Mouse (Mus musculus): ENCODE measurements around the gene Cela1. TPM values are rescaled to one million over a fixed set of nuclear protein-coding genes. Genes with fewer than 3 reads are reported as not detected.
A peak's percentile ranks its signal among the peaks of the same experiment; 100 is the strongest.

Cela1 gene
- total RNA-seq (2014; rRNA removed) (2.0 TPM in 1 of 2 replicates, not detected in the other), polyA plus RNA-seq (2015; fragmentation: Nextera tagmentation; extraction: Ambion mirVana) (2.0 TPM in 2 replicates)

DNA sequence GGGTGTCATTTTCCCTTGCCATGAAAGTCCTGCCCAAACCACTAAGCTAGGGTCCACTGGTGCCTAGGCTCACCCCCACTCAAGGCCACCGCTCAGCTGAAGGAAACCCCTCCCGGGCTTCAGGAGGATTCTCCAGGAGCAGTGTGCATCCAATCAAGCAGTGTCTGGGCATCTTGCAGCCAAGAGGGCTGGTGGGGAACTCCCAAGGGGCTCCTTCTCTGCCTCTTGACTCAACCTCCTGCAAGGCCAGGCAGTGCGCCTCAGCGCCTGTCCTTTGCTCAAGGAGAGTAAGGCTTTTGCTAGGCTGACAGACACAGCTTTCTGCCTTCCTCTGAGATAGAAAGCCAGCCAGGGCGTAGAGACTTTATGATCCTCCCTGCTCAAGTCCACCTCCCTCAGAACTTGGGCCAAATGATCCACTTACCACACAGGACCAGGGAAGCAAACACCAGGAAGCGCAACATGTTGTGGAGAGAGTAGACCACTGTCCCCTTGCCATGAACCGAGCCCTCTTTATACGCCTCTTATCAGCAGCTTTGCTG lies at the start of gene Cela1:
Cela1 (minus strand) TSS at position 492 of the 542 bp plus-strand sequence.
- DNase-seq (ENCODE audit: low spot score) (no peak), ATAC-seq (ENCODE audit: low FRiP score) (no peak)
- no peaks in the 10 kb centered on the region for H3K27me3 ChIP-seq (ENCODE audit: insufficient read depth, low read length)
- H3K27ac ChIP-seq (ENCODE audit: low read depth, low read length): no peak within 1 kb of the TSS
- H3K36me3 ChIP-seq (ENCODE audit: insufficient read depth, low read length): no peaks in the 10 kb centered on the region
- no peak within 1 kb of the TSS for H3K4me2 ChIP-seq (ENCODE audit: low read depth, low read length, poor library complexity, severe bottlenecking)
- no peaks in the 10 kb centered on the region for H3K4me1 ChIP-seq (ENCODE audit: insufficient read depth, low read length)
- H3K9me3 ChIP-seq (ENCODE audit: low read length): peaks cover 4% of the 10 kb centered on the region
- H3K9ac ChIP-seq (replicated peaks; ENCODE audit: low read length, poor library complexity, severe bottlenecking): no peak within 1 kb of the TSS
- 84% methylated on average over 8 of the region's 8 CpGs for WGBS
- no peak for TF ChIP-seq CTCF (IDR thresholded peaks at IDR 0.05)
- no peak within 1 kb of the TSS for H3K4me3 ChIP-seq (ENCODE audit: low read depth, low read length)

DNA sequence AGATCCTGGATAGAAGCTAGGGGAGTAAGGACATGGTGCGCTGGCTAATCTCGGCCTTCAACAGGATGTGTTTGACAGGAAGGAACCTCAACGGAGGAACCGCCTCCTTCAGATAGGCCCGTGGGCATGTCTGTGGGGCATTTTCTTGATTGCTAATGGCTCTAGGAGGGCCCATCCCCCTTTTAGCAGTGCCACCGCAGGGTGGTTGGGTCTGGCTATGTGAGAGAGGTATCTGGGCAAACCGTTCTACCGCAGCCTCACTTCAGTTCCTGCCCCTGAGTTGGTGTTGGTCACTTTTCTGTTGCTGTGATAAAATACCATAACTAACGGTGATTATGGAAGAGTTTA lies 48.2 kb upstream of the Cela1 start:
- DNase-seq (ENCODE audit: low spot score) (no peak), ATAC-seq (ENCODE audit: low FRiP score) (no peak)
- H3K4me1 ChIP-seq (ENCODE audit: insufficient read depth, low read length): no peaks in the 10 kb centered on the region
- no peak overlapping the region for H3K9ac ChIP-seq (replicated peaks; ENCODE audit: low read length, poor library complexity, severe bottlenecking)
- H3K4me2 ChIP-seq (ENCODE audit: low read depth, low read length, poor library complexity, severe bottlenecking): no peak overlapping the region
- H3K4me3 ChIP-seq (ENCODE audit: low read depth, low read length): no peak overlapping the region
- 86% methylated on average over 9 of the region's 9 CpGs for WGBS
- no peaks in the 10 kb centered on the region for H3K9me3 ChIP-seq (ENCODE audit: low read length)
- no peak for TF ChIP-seq CTCF (IDR thresholded peaks at IDR 0.05)
- H3K36me3 ChIP-seq (ENCODE audit: insufficient read depth, low read length): no peaks in the 10 kb centered on the region
- H3K27ac ChIP-seq (ENCODE audit: low read depth, low read length): no peak overlapping the region
- peaks cover under 1% of the 10 kb centered on the region; the same call in 1 of the 2 replicates for H3K27me3 ChIP-seq (ENCODE audit: insufficient read depth, low read length)

DNA sequence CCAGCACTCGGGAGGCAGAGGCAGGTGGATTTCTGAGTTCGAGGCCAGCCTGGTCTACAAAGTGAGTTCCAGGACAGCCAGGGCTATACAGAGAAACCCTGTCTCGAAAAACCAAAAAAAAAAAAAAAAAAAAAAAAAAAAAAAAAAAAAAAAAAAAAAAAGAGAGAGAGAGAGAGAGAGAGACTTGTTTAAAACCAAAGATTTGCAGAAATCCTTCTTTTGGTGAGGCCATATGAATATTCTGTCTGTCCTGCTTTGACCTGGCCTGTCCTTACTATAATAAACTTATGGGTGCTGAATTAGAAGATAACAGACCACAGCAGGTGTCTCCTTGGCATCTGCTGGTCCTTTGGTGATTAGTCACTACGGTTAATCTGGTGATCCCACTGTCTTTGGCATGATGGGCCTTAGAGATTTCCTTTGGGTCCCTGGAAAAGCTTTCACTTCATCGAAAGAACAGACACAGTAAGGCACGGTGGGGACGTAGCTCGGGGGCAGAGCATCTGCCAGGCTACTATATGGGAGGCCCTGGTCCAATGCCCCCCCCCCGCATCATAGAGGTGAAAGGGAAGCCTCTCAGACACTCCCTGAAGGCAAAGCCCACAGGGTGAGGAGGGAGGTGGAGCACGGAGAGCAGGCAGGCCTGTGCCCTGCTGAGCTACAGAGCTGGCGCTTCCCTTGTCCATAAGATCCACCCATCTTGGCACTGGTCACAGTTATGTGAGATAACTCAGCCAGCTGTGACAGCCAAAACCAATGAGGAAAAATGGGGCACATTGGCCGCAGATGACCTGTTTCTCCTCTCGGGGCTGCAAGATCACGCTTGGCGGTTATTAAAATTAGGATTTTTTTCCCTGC lies 47.6 kb upstream of the Cela1 start:
- no peak for TF ChIP-seq CTCF (IDR thresholded peaks at IDR 0.05)
- Histone ChIP-seq H3K36me3 (ENCODE audit: insufficient read depth, low read length) (no peaks in the 10 kb centered on the region), H3K9ac (replicated peaks; ENCODE audit: low read length, poor library complexity, severe bottlenecking) (no peak overlapping the region), H3K4me2 (ENCODE audit: low read depth, low read length, poor library complexity, severe bottlenecking) (no peak overlapping the region), H3K27ac (ENCODE audit: low read depth, low read length) (no peak overlapping the region), H3K4me3 (ENCODE audit: low read depth, low read length) (no peak overlapping the region), H3K27me3 (ENCODE audit: insufficient read depth, low read length) (peaks cover 7% of the 10 kb centered on the region; the same call in 1 of the 2 replicates), H3K4me1 (ENCODE audit: insufficient read depth, low read length) (no peaks in the 10 kb centered on the region), H3K9me3 (ENCODE audit: low read length) (no peaks in the 10 kb centered on the region)
- 78% methylated on average over 14 of the region's 15 CpGs for WGBS
- no peak for ATAC-seq (ENCODE audit: low FRiP score)
- peak; percentile 36 for DNase-seq (ENCODE audit: low spot score)

- peaks cover 31% of the 10 kb centered on the region for H3K27me3 ChIP-seq (ENCODE audit: insufficient read depth, low read length)
- ATAC-seq (ENCODE audit: low FRiP score) (no peak), DNase-seq (ENCODE audit: low spot score) (no peak)
- H3K9ac ChIP-seq (replicated peaks; ENCODE audit: low read length, poor library complexity, severe bottlenecking): no peak overlapping the region
- no peaks in the 10 kb centered on the region for H3K36me3 ChIP-seq (ENCODE audit: insufficient read depth, low read length)
- no peak overlapping the region for H3K4me2 ChIP-seq (ENCODE audit: low read depth, low read length, poor library complexity, severe bottlenecking)
- 40% methylated on average over 5 of the region's 5 CpGs for WGBS
- no peaks in the 10 kb centered on the region for H3K4me1 ChIP-seq (ENCODE audit: insufficient read depth, low read length)
- H3K27ac ChIP-seq (ENCODE audit: low read depth, low read length): no peak overlapping the region
- H3K9me3 ChIP-seq (ENCODE audit: low read length): no peaks in the 10 kb centered on the region
- TF ChIP-seq CTCF (IDR thresholded peaks at IDR 0.05): no peak
- H3K4me3 ChIP-seq (ENCODE audit: low read depth, low read length): no peak overlapping the region
Measured at GRCm38 (mm10) chr15:100732580-100732979, 44.9 kb upstream of the Cela1 start.

- peaks cover 31% of the 10 kb centered on the region for H3K27me3 ChIP-seq (ENCODE audit: insufficient read depth, low read length)
- H3K9ac ChIP-seq (replicated peaks; ENCODE audit: low read length, poor library complexity, severe bottlenecking): no peak overlapping the region
- TF ChIP-seq CTCF (IDR thresholded peaks at IDR 0.05): no peak
- no peaks in the 10 kb centered on the region for H3K9me3 ChIP-seq (ENCODE audit: low read length)
- ATAC-seq (ENCODE audit: low FRiP score) (no peak), DNase-seq (ENCODE audit: low spot score) (no peak)
- no peak overlapping the region for H3K4me3 ChIP-seq (ENCODE audit: low read depth, low read length)
- H3K4me1 ChIP-seq (ENCODE audit: insufficient read depth, low read length): no peaks in the 10 kb centered on the region
- H3K4me2 ChIP-seq (ENCODE audit: low read depth, low read length, poor library complexity, severe bottlenecking): no peak overlapping the region
- H3K27ac ChIP-seq (ENCODE audit: low read depth, low read length): no peak overlapping the region
- H3K36me3 ChIP-seq (ENCODE audit: insufficient read depth, low read length): no peaks in the 10 kb centered on the region
- WGBS: 65% methylated on average over 9 of the region's 9 CpGs
Measured at GRCm38 (mm10) chr15:100731081-100731480, 43.4 kb upstream of the Cela1 start.

Data from midbrain, postnatal 0 days (tissue).